Mouse (Mus musculus) liver, embryonic 11.5 days (tissue): ENCODE results near the gene Arid1a. TPM values are rescaled to one million over a fixed set of nuclear protein-coding genes. Genes with fewer than 3 reads are reported as not detected.
"Not testable (repeated sequence)": the region's sequence is repeated elsewhere in the genome, so short reads cannot be mapped to it uniquely, and the experiment has no call there.

ENCODE experiments used
- ATAC-seq: fragments of 200-750 bp; cut with Nextera tagmentation; replicated peaks from 2 replicates; pipeline ENCODE4 v1.8.0; 2017; ENCODE audit warnings: moderate number of reproducible peaks, mild to moderate bottlenecking, moderate TSS enrichment, moderate library complexity; ENCODE audit not compliant: low FRiP score
- DNase-seq: peaks from one replicate; pipeline ENCODE4 v3.0.0-alpha.2; 2017; ENCODE audit warnings: low spot score
- H3K27ac ChIP-seq: fragments of 300-500 bp; sonication (generic); 2 replicates; pipeline ENCODE4 v1.5.1; 2014; ENCODE audit warnings: mild to moderate bottlenecking, low read depth, low read length, control low read depth
- H3K27me3 ChIP-seq: fragments of 300-500 bp; sonication (generic); replicated peaks from 2 replicates; pipeline ENCODE4 v1.6.1; 2014; ENCODE audit warnings: low read length, mixed read lengths; ENCODE audit not compliant: control insufficient read depth, insufficient read depth
- H3K36me3 ChIP-seq: fragments of 300-500 bp; sonication (generic); 2 replicates; pipeline ENCODE4 v1.6.1; 2014; ENCODE audit warnings: mild to moderate bottlenecking, low read length, moderate library complexity, mixed read lengths; ENCODE audit not compliant: control insufficient read depth, insufficient read depth
- H3K4me1 ChIP-seq: fragments of 300-500 bp; sonication (generic); replicated peaks from 2 replicates; pipeline ENCODE4 v1.6.1; 2014; ENCODE audit warnings: low read length, mixed read lengths; ENCODE audit not compliant: control insufficient read depth, insufficient read depth
- H3K4me2 ChIP-seq: fragments of 300-500 bp; sonication (generic); 2 replicates; pipeline ENCODE4 v1.6.1; 2014; ENCODE audit warnings: mild to moderate bottlenecking, control low read depth, moderate library complexity
- H3K4me3 ChIP-seq: fragments of 300-500 bp; sonication (generic); 2 replicates; pipeline ENCODE4 v1.5.1; 2014; ENCODE audit warnings: low read depth, low read length, control low read depth
- H3K9ac ChIP-seq: fragments of 300-500 bp; sonication (generic); 2 replicates; pipeline ENCODE4 v1.6.1; 2014; ENCODE audit warnings: low read depth, low read length, control low read depth
- H3K9me3 ChIP-seq: fragments of 300-500 bp; sonication (generic); 2 replicates; pipeline ENCODE4 v1.6.1; 2016; ENCODE audit warnings: low read length, inconsistent platforms, mixed read lengths; ENCODE audit not compliant: control insufficient read depth
- WGBS: fragments of 180-500 bp; shearing (Covaris S2); extraction: QIAGEN DNeasy Blood & Tissue Kit; methylation state at CpG from one replicate; pipeline ENCODE4 v1.1.7; 2014; 5-methylcytosine and 5-hydroxymethylcytosine counted together
- polyA plus RNA-seq: library from polyadenylated mRNA; unstranded; fragments of >200 nt; fragmentation: Nextera tagmentation; extraction: Ambion mirVana; gene quantifications from 2 replicates; pipeline ENCODE4 v1.2.1, GENCODE M21; 2014

Gene Arid1a
- polyA plus RNA-seq, 1 experiment from 2014 or later: 32.4 TPM

GRCm38 (mm10) chr4:133656294-133656693 is 100.3 kb downstream of the Arid1a start:
- Histone ChIP-seq H3K4me1 (peaks cover 25% of the 10 kb centered on the region), H3K36me3 (no peaks in the 10 kb centered on the region), H3K9ac (no peak overlapping the region), H3K9me3 (no peaks in the 10 kb centered on the region), H3K27ac (no peak overlapping the region), H3K4me2 (no peak overlapping the region), H3K27me3 (no peaks in the 10 kb centered on the region), H3K4me3 (no peak overlapping the region)
- DNase-seq: no peak
- 64% methylated on average over 4 of the region's 4 CpGs for WGBS
- no peak for ATAC-seq

- ATAC-seq, DNase-seq, H3K4me3 ChIP-seq, H3K36me3 ChIP-seq, H3K9ac ChIP-seq, H3K27ac ChIP-seq, H3K27me3 ChIP-seq, H3K9me3 ChIP-seq, H3K4me2 ChIP-seq: not testable (repeated sequence)
- H3K4me1 ChIP-seq: peaks cover 11% of the 10 kb centered on the region
- 90% methylated on average over 5 of the region's 5 CpGs for WGBS
Observed at GRCm38 (mm10) chr4:133654070-133654469, 102.5 kb downstream of the Arid1a start.

GRCm38 (mm10) chr4:133652746-133653145 is 103.8 kb downstream of the Arid1a start:
- H3K36me3 ChIP-seq: no peaks in the 10 kb centered on the region
- ATAC-seq (no peak), DNase-seq (no peak)
- no peak overlapping the region for H3K9ac ChIP-seq
- H3K4me1 ChIP-seq: peaks cover 7% of the 10 kb centered on the region
- no peak overlapping the region for H3K4me3 ChIP-seq
- H3K9me3 ChIP-seq: no peaks in the 10 kb centered on the region
- no peak overlapping the region for H3K4me2 ChIP-seq
- no peaks in the 10 kb centered on the region for H3K27me3 ChIP-seq
- no peak overlapping the region for H3K27ac ChIP-seq
- WGBS: 80% methylated on average over 10 of the region's 10 CpGs

- ATAC-seq: no peak
- H3K4me2 ChIP-seq: no peak overlapping the region
Observed at GRCm38 (mm10) chr4:133651986-133652385, 104.6 kb downstream of the Arid1a start.

GRCm38 (mm10) chr4:133651445-133651844 is 105.1 kb downstream of the Arid1a start:
- Histone ChIP-seq H3K9me3 (no peaks in the 10 kb centered on the region), H3K9ac (no peak overlapping the region), H3K36me3 (no peaks in the 10 kb centered on the region), H3K4me2 (no peak overlapping the region), H3K4me3 (no peak overlapping the region), H3K27ac (no peak overlapping the region), H3K4me1 (peaks cover 6% of the 10 kb centered on the region), H3K27me3 (no peaks in the 10 kb centered on the region)
- DNase-seq: no peak
- WGBS: 58% methylated on average over 10 of the region's 10 CpGs
- ATAC-seq: no peak

More at GRCm38 (mm10) chr4:133651986-133652385, 104.6 kb downstream of the Arid1a start:
- H3K27ac ChIP-seq: no peak overlapping the region
- H3K4me1 ChIP-seq: peaks cover 7% of the 10 kb centered on the region
- no peak overlapping the region for H3K9ac ChIP-seq
- no peak for DNase-seq
- H3K36me3 ChIP-seq: no peaks in the 10 kb centered on the region
- 72% methylated on average over 4 of the region's 4 CpGs for WGBS
- no peaks in the 10 kb centered on the region for H3K27me3 ChIP-seq
- H3K4me3 ChIP-seq: no peak overlapping the region
- no peaks in the 10 kb centered on the region for H3K9me3 ChIP-seq

GRCm38 (mm10) chr4:133649989-133650699 is 106.4 kb downstream of the Arid1a start, which contains the start of gene Zdhhc18:
TSS of gene Zdhhc18 (minus strand) at chr4:133650154.
- Histone ChIP-seq H3K9ac (peak within 1 kb of the TSS; percentile 60; the same call in 1 of the 2 replicates), H3K9me3 (no peaks in the 10 kb centered on the region), H3K36me3 (no peaks in the 10 kb centered on the region), H3K27ac (no peak within 1 kb of the TSS; the same call in 1 of the 2 replicates), H3K27me3 (no peaks in the 10 kb centered on the region), H3K4me2 (peak within 1 kb of the TSS; percentile 67), H3K4me3 (peak within 1 kb of the TSS; percentile 47), H3K4me1 (peaks cover 4% of the 10 kb centered on the region)
- DNase-seq (peak; percentile 67), ATAC-seq (peak; percentile 85)
- WGBS: 32% methylated on average over 7 of the region's 7 CpGs

- not testable (repeated sequence) for H3K4me1 ChIP-seq
- H3K9ac ChIP-seq: peak overlapping the region; percentile 60; the same call in 1 of the 2 replicates
Observed at GRCm38 (mm10) chr4:133649464-133649863, 107.1 kb downstream of the Arid1a start.

GRCm38 (mm10) chr4:133645680-133646079 is 110.9 kb downstream of the Arid1a start:
- H3K27ac ChIP-seq: no peak overlapping the region
- H3K4me2 ChIP-seq: peak overlapping the region; percentile 13; the same call in 1 of the 2 replicates
- ATAC-seq (no peak), DNase-seq (no peak)
- H3K9me3 ChIP-seq: no peaks in the 10 kb centered on the region
- H3K36me3 ChIP-seq: no peaks in the 10 kb centered on the region
- 48% methylated on average over 21 of the region's 21 CpGs for WGBS
- no peak overlapping the region for H3K4me3 ChIP-seq
- H3K9ac ChIP-seq: no peak overlapping the region
- no peaks in the 10 kb centered on the region; the same call in 1 of the 2 replicates for H3K4me1 ChIP-seq
- no peaks in the 10 kb centered on the region for H3K27me3 ChIP-seq

More at GRCm38 (mm10) chr4:133649464-133649863, 107.1 kb downstream of the Arid1a start:
- not testable (repeated sequence) for H3K27ac ChIP-seq, ATAC-seq, H3K9me3 ChIP-seq, H3K36me3 ChIP-seq, DNase-seq, H3K27me3 ChIP-seq
- peak overlapping the region; percentile 67 for H3K4me2 ChIP-seq
- WGBS: 80% methylated on average over 5 of the region's 5 CpGs
- H3K4me3 ChIP-seq: peak overlapping the region; percentile 47

- 89% methylated on average over 3 of the region's 3 CpGs for WGBS
- no peaks in the 10 kb centered on the region for H3K27me3 ChIP-seq
- H3K4me2 ChIP-seq: no peak overlapping the region
- H3K9me3 ChIP-seq: no peaks in the 10 kb centered on the region
- H3K4me3 ChIP-seq: no peak overlapping the region
- no peak for ATAC-seq
- H3K36me3 ChIP-seq: no peaks in the 10 kb centered on the region
- H3K27ac ChIP-seq: no peak overlapping the region
- no peak overlapping the region for H3K9ac ChIP-seq
- no peaks in the 10 kb centered on the region; the same call in 1 of the 2 replicates for H3K4me1 ChIP-seq
- DNase-seq: no peak
Observed at GRCm38 (mm10) chr4:133645195-133645594, 111.4 kb downstream of the Arid1a start.
